ENCODE assay signal across 15 mouse cellular contexts in the genomic region with DNA sequence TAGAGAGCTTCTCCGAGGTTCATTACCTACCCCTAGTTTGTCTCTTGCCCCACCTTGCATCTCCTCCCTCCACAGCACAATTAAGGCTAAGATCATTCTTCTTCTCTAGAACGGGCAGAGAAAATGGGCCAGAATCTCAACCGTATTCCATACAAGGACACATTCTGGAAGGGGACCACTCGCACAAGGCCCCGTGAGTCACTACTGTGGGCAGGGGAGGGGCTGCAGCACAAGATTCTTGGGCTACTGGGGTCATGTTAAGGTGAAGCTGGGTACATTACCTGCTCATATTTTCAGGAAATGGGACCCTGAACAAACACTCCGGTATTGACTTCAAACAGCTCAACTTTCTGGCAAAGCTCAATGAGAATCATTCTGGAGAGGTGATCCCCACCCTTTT. TPM values are rescaled to one million over a fixed set of nuclear protein-coding genes. Genes with fewer than 3 reads are reported as not detected.
"Had no signal": no experiment of that assay in that cellular context is flagged by ENCODE, and none has a peak within 500 bp of the region (broad histone marks: within the 10 kb centered on the region; RNA-seq: fewer than 3 reads in every experiment).

No protein-coding gene starts in this region.

- H3K9me3 ChIP-seq: kidney, embryonic 15.5 days; limb, embryonic 13.5 days; midbrain, embryonic 10.5 days; midbrain, embryonic 15.5 days; neural tube, embryonic 12.5 days had no signal

- H3K27ac ChIP-seq: limb, embryonic 13.5 days; midbrain, embryonic 10.5 days; midbrain, embryonic 15.5 days; neural tube, embryonic 12.5 days had no signal

- H3K4me2 ChIP-seq: kidney, embryonic 15.5 days; limb, embryonic 13.5 days; liver, embryonic 11.5 days; lung, embryonic 14.5 days; midbrain, embryonic 15.5 days; neural tube, embryonic 12.5 days had no signal

- H3K9ac ChIP-seq: kidney, embryonic 15.5 days; limb, embryonic 13.5 days; lung, embryonic 14.5 days; midbrain, embryonic 15.5 days; neural tube, embryonic 12.5 days had no signal

- H3K4me3 ChIP-seq: kidney, embryonic 15.5 days; limb, embryonic 13.5 days; midbrain, embryonic 10.5 days; midbrain, embryonic 15.5 days; neural tube, embryonic 12.5 days had no signal

- H3K27me3 ChIP-seq: kidney, embryonic 15.5 days; limb, embryonic 13.5 days; midbrain, embryonic 15.5 days; neural tube, embryonic 12.5 days had no signal

- ATAC-seq: midbrain, embryonic 15.5 days had no signal

- DNase-seq: kidney, adult 2 months; kidney, postnatal 14 days; left cerebral cortex, postnatal 4 days; lung, embryonic 14.5 days; lung, postnatal 4 days; thymus, adult 18-20 months; thymus, postnatal 14 days had no signal

RNA-seq across cellular contexts. Expression of gene Dchs1, which starts 46.6 kb away (rescaled TPM):
- total RNA-seq: monocyte, adult 5-6 weeks; neutrophil, adult 5-6 weeks had no signal
